Mouse (Mus musculus): ENCODE data around the gene C1ql1. TPM values are rescaled to one million over a fixed set of nuclear protein-coding genes. Genes with fewer than 3 reads are reported as not detected.

The C1ql1 gene
- polyA plus RNA-seq, 1 experiment, result 0.44 TPM

DNA sequence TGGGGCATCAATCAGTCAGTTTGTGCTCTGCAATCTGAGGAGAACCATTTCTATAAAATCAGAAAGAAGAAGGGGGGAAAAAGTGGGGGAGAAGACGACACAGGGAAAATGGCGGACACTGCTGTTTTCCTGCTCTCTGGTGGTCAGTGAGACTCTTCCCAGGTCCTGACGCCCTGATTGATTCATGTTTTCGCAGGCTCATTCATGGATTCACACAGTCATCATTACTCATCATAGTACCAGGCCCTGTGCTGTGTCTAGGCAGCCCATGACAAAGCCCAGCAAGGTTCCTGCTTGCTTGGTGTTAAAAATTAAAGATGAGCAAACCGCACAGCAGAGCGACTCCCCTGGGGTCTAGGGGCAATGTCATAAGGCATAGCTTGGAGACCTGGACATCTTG, 11.9 kb upstream of the C1ql1 start:
- no peak for DNase-seq (ENCODE audit: low spot score)

DNA sequence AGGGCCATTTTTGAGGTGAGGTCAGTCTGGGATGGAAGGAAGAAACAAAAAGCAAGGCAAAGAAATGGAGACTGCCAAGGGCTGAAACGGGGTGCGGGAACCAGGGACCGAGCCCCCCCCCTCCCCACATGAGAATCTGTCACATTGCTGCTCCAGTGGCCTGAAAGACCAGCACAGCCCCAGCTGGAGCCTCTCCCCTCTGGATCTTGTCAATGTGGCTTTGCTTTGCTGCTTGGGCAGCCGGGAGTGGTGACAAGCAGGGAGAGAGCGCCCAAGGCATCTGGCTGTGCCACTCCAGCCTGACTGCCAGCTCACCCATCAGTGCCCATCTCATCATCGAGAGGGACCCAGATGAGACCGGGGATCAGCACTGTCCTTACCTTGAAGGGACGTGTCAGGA, 11.2 kb upstream of the C1ql1 start:
- no peak for DNase-seq (ENCODE audit: low spot score)

DNA sequence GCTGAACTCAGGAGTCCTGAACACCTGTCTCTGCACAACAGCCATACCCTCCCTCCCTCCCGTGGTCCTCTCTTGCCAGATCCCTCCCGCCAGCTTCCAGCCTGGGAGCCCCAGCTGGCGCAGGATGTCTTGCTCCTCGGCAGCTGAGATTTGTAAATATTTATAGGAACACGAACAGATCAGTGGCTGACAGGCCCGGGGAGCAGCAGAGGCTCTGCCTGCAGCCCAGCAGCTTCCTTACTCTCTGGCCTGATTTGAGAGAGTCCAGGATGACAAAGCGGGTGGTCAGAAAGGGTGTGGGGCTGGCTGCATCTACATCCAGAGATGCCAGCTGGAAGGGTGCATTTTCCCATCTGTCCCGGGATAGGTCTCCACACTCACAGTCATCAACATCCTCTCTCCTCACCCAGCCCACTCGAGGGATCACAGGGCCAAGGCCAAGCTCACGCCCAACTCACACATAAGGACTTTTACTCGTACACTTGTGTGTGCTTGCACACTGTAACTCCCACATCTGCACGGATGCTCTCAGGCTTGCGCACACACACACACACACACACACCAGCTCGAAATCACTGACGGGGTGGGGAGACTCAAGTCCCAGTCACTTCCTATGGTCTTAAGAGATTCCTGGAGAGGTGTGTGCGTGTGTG, 10.6 kb upstream of the C1ql1 start:
- no peak for DNase-seq (ENCODE audit: low spot score)

DNA sequence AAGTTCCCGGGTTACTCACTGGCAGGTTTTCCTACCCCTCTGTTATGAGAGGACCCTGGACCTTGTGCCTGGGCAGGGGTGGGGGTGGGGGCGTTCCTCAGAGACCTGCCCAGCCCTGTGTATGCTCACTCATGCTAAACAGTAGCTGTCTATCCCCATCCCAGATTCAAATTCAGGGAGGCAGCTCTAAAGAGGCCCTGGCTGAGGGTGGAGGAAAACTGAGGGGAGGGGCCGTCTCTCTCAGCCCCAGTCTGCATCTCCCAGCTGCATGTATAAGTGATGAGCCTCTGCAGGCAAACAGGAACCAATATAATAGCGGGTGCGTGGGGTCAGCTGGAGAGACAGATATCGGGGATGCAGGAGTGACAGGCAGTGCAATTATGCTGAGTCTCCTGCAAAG, 6.4 kb upstream of the C1ql1 start:
- no peak for DNase-seq (ENCODE audit: low spot score)

DNA sequence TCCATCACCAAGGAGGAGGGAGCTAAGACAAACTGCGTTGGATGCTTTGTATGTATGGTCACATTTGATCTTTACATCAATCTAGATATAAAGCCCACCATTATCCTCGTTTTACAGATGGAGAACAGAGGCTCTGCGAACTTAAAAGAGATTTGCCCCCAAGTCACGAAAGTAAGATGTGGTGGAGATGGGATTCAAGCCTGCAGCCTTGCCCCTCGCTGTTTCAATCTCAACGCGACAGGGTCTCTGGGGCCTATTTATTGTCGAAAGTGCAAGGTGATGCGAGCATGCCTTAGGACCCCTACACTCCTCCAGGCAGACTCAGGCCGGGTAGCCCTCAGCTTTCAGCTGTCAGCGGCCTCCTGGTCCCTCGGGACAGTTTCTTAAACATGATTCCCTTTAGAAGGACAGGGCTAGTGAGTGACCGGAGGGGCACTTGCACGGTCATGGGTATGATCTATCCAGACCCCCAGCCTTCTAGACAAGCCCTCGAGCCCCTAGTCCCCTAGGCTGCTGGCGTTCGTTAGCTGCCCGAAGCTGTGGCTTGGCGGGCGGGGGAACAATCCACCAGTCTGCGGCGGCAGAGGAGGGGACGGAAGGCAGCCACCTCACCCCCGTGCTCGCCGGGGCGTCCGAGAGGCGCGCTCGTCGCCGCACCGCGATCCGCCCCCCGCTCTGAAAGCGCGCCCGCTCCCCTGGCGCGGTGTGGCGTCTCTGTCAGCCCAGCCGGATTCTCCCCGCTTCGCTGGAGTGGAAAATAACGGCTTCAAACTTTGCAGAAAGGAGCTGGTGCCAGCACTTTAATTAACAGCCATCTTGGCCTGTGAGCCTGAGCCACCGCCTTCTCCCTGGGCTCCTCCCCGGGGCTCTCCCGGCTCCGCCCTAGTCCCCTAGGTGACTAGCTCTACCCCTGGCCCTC, 1.8 kb upstream of the C1ql1 start:
- DNase-seq (ENCODE audit: low spot score), result no peak

DNA sequence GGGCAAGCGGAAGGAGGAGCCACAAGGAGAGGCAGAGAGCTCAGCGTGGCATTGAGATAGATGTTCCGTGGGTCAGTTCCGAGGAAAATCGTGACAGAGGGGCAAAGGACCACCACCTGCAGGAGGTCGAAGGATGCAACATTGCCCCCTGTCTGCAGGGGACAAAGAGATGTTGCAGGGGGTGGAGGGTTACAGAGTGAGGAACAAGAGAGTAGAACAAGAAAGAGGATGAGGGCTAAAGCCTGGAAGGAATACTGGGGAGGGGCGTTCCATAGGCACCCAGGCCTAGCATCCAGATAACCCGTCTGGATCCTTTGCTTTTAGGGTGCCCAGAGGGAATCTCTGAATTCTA, 480 bp upstream of the C1ql1 start:
- no peak for DNase-seq (ENCODE audit: low spot score)

DNA sequence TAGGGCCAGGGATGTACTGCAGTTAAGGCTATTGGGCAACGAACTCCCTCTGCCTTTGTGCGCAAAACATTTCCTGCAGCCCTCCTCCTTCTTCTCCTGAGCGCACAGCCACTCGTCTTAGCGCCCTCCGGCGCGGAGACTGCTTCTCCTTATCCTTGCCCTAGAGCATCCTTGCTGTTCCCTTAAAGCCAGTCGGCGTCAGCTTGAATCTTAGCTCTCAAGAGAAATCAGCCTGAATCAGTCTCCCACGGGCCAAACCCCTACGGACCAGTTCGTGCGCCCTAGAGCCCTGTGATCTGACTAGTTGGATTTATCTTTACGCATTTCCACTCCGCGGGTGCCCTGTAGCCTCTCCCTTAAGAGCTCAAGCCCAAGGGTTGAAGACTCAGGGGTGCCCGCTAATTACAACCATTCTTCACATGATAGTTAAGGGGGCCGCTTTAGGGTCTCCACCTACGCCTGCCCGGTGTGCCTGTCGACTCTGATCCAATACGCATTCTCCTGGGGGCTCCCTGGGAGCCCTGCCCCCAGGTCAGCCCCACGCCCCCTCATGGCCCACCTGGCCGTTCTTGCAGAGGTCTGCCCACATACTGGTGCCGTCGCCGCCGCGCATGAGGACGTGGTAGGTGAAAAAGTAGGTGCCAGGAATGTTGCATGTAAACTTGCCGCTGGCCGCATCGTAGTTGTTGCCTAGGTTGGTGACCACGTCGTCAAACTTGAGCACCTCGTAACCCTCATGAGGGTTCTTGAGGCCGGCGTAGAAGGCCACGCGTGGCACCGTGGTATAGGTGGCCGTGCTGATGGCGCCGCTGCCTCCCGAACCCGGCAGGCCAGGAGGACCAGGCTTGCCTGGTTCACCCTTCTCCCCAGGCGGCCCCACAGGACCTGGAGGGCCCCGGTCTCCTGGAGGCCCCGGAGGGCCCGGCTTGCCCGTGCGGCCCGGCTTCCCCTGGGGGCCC, 903 bp downstream of the C1ql1 start:
- DNase-seq (ENCODE audit: low spot score), result no peak

DNA sequence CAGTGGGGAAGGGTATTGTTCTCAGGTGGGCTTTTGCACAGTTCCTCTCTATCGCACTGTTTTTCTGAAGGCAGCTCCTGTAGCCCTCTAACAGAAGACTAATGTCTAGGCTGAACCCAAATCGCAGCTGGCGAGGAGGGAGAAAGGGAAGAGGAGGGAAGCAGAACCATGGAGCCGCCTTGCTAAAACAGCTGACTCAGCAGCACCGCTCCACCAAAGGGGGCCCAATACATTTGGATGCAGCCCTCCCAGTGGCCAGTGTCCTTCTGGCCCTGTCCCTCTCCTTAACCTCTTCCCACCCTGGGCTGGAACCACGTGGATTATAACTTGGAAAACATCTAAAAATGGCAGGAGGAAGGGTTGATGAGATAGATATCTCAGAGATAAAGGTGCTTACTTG, 5.3 kb downstream of the C1ql1 start:
- DNase-seq (ENCODE audit: low spot score), result no peak

DNA sequence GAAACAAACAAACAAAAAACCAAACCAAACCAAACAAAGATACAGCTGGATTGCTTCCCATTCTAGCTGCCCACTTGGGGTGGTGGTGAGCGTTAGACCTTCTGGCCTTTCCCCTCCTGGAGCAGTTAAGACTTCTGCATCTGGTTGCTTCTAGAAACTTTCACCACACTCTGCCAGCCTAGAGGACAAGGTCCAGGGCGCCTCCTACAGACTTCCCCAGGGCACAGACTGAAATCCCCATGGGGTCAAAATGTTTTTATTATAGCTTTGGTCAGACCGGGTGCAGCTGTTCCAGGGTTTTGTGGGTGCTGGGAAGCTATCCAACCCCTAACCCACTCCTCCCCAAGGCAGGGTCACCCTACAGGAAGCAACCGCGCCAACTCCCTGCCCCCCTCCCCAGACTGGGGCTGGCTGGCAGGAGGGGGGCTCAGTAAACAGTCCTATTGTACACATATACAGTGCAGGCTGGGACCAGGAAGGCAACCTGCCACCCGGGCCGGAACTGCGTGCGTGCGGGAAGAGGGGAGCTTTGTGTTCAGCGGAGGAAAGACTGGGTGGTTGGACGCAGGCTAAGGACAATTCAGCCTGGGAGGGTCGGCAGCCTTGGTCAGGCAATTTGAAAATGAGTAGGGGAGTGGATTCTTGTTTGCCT, 7.3 kb downstream of the C1ql1 start:
- DNase-seq (ENCODE audit: low spot score), result no peak

DNA sequence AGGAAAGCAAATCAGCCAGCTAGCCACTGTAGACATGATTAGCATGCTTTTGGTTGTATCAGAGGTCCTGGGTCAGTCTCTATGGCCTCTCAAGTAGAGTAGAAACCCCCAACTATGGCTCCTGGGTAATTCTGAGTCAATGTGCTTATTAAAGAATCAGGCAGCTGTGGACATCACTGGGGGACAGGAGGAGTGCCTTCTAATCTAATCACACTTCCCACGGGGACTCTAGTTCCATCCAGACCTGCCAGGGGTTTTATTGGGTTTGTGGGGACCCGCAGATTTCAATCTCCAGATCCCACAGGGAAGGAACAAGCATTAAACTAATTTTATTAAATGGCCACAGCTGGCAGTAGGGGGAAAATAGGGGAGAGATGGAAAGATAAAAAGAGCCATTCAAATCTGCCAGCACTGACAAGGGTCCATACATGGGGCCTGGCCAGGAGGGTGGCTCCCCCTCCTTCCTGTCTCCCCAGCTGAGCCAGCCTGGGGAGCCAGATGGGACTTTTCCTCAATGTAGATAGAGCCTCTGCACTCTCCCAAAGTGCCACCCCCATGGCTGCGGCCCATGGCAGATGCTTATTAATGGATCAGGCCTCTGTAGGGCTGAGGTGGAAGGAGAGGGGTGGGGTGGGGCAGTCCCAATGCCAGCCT, 8.8 kb downstream of the C1ql1 start:
- DNase-seq (ENCODE audit: low spot score), result no peak

DNA sequence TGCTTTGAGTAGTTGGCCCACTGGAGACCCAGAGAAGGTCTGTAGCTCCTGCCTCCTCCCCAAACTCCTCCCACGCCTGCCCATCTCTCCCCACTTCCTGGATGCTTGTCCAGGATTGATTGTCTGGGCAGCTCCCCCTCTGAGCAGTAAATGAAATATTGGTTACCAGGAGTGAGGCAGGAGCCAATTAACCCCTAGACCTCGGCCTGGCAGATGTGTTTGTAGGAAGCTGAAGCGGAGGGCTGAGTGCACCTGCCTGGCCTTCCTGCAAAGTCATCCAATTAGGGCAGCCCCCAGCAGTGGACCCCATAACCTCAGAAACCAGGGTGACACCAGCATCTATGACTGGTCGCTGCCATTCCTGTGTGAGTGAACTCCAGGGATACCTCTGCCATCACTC, 10.2 kb downstream of the C1ql1 start:
- DNase-seq (ENCODE audit: low spot score), result no peak

DNA sequence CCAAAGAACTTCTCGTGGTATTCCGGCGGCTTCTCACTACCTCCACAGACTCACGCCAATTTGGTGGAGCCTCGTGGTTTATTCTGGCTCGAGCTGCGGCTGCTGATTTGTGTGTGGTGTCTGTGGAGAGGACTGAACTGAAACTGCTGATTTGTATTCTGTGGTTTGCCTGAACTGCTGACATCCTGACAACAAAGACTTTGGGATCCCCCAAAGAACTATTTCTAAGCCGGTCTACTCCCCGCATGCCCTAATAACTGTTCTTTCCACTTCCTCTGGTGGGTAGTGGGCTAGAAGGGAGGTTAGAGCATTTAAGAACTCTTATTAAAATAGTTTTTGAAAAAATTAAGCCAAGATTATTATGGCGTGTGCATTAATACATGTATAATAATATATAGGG, 15.8 kb downstream of the C1ql1 start:
- DNase-seq (ENCODE audit: low spot score), result no peak

DNA sequence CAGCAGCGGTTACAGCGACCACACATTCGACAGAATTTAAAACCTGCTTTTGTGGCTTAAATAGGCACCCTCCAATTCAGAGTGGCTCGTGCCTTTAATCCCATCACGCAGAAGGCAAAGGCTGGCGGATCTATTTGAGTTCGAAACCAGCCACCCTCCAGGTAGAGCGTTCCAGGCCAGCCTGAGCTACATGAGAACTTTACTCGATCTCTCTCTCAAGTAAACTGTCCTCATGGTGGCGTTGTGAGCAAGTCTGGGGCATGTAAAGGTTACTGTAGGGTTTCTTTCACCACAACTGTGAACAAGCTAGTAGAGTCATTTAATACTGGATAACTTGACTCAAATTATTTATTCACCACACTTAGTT, 21.2 kb downstream of the C1ql1 start:
- DNase-seq (ENCODE audit: low spot score), result no peak

DNA sequence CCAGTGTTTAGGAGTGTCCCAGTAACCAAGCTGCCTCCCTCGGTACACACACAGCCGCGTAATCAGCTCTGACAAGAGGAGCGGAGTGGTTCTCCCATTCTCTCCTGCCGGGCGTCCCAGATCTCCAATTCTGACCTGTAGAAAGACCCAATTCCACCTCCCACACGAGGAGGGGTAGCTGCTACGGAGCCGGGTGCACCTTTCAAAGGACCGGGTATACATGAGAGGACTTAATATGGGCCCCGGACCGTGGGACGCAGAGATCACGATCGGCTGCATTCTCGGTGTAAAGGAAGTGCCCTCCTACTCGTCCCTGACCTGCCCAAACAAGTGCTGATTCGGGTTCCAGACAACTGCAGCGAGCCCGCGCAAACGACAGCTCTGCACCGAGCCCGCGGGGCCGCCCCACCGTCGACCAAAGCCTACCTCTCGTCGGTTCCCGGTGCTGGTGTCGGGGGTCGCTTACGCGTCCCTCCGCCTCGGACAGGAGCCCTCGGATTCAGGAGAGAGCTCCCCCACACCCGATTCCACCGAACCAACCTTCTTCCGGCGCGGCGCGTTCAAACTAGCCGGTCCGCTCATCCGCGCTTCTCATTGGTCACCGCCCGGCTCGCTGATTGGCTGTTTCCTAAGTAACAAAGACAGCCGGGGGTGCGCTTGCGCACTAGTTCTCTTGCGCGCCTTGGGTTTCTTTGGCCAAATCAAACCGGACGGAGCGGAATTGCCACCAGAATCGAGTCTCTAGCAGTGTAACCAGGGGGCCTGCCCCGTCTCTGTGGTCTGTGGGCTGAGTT, 21.7 kb downstream of the C1ql1 start, which contains the start of gene Kif18b:
Kif18b (minus strand) TSS at position 568 of the 794 bp plus-strand sequence.
- DNase-seq (ENCODE audit: low spot score), result peak; percentile 84

DNA sequence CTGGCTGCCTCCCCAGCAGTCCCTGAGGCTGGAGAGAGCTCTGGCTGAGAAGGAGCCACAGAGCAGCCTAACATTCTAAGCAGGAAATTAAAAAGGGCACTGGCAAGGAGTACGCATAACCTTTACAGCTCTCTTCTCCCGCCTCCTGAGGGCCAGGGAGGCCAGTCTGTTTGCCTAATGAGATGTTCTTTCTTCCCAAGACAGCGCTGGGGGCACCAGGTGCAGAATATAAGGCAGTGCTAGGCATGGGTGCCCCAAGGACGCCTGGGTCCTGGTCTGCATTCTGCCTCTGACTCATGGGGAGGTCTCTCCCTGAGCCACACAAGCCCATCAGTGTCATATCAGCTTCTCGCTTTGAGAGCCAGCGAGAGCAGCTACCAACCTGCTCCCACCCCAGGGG, 25.0 kb downstream of the C1ql1 start:
- no peak for DNase-seq (ENCODE audit: low spot score)

DNA sequence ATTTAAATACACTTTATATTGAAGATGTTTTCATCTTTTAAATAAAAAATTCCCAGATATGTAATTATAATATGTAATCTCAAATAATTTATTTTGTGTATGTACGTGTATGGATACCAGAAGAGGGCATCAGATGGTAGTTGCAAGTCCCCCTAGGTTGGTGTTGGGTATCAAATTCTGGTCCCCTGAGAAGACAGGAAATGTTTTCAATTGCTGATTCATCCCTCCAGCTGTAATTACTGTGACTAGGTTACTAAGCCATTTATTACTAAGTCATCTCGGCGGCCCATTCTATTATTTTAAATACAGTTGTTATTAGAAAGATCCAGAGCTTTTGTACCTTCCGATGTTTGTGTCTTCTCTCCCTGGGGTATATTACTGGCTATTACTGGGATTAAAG, 28.4 kb downstream of the C1ql1 start:
- DNase-seq (ENCODE audit: low spot score), result no peak

DNA sequence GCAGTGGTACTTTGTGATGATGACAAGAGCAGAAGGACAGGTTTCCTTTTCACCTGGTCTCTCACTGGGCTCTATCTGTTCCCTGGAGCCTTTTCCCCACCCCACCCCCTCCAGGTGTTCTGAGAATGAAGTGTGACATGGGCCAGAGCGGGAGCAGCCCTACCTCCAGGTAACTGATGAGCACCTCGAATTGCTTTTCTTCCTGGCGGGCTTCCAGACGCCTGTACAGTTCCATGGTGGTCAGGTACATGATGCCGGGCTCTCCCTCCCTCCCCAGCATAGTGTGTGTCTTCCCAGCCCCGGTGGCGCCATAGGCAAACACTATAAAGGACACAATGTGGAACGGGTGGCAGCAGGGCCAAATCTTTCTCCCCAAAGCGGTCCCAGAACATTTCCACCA, 31.1 kb downstream of the C1ql1 start:
- no peak for DNase-seq (ENCODE audit: low spot score)

DNA sequence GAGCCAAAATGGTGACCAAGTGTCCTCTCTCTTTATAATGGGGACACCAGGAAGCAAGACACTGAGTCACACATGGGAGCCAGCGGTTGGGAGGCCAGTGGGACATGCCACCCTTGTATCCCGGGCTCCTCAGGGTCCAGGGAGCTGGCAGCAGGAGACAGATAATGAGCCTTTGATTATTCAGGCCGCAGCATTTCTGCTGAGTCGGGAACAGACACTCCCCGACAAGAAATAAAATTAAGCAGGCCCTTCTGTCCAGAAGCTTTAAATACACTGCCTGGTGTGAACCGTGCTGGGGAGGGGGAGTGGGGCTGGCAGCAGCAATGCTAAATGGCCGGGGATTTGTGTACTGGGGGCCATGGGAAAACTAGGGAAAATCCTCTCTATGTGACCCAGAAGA, 35.1 kb downstream of the C1ql1 start:
- no peak for DNase-seq (ENCODE audit: low spot score)

DNA sequence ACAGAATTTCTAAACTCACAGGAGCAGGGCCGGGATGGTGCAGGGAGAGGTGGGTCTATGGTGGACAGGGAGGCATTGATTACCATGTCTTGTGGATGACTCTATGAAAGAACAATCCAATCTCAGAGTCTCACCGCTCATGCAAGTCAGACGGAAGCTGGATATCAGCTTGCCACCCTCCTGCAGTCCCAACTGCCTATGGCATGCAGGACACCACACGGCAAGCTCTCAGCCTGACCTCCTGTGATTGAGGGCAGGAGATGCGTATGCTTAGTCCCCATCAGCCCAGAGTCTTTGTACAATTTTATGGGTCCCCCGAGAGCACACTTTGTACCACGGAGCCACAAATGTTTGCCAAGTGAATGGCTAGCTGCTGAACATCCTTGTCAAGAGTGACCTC, 42.8 kb downstream of the C1ql1 start:
- no peak for DNase-seq (ENCODE audit: low spot score)

DNA sequence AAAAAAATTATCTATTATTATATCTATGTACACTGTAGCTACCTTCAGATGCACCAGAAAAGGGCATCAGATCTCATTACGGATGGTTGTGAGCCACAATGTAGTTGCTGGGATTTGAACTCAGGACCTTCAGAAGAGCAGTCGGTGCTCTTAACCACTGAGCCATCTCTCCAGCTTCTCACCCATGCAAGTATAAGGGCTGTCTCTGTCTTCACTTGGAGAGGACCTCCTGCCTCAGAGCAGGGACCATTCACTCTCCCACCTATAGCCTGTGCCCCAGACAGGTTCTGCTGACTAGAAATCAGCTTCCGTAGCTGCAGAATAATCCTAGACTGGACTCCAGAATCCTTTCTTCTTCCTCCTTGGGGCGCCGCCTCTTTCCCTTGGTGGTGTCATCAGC, 44.4 kb downstream of the C1ql1 start:
- DNase-seq (ENCODE audit: low spot score), result no peak
